Mouse (Mus musculus): ENCODE results near the gene Scfd2. TPM values are rescaled to one million over a fixed set of nuclear protein-coding genes. Genes with fewer than 3 reads are reported as not detected.

Gene Scfd2
- polyA plus RNA-seq, 1 experiment from 2014 or later = 17.1 TPM

GRCm38 (mm10) chr5:74482633-74483032 is 48.9 kb downstream of the Scfd2 start:
- Histone ChIP-seq H3K9me3 (replicated peaks) (no peaks in the 10 kb centered on the region), H3K9ac (no peak overlapping the region), H3K27ac (no peak overlapping the region; the same call in 1 of the 2 replicates), H3K36me3 (no peaks in the 10 kb centered on the region), H3K27me3 (no peaks in the 10 kb centered on the region), H3K4me2 (replicated peaks) (no peak overlapping the region), H3K4me1 (peaks cover 12% of the 10 kb centered on the region), H3K4me3 (no peak overlapping the region)
- ATAC-seq (ENCODE audit: low FRiP score) = peak; percentile 63; the same call in 1 of the 2 replicates
- WGBS = 26% methylated on average over 6 of the region's 6 CpGs

- no peak overlapping the region for H3K4me3 ChIP-seq
- H3K36me3 ChIP-seq = no peaks in the 10 kb centered on the region
- no peaks in the 10 kb centered on the region for H3K27me3 ChIP-seq
- H3K4me1 ChIP-seq = peaks cover 12% of the 10 kb centered on the region
- WGBS = 62% methylated on average over 3 of the region's 3 CpGs
- H3K4me2 ChIP-seq (replicated peaks) = no peak overlapping the region
- no peak overlapping the region for H3K27ac ChIP-seq
- ATAC-seq (ENCODE audit: low FRiP score) = no peak
- H3K9ac ChIP-seq = no peak overlapping the region
- H3K9me3 ChIP-seq (replicated peaks) = no peaks in the 10 kb centered on the region
These were observed 49.5 kb downstream of the Scfd2 start for GRCm38 (mm10) chr5:74482034-74482433.

- Histone ChIP-seq H3K27ac (no peak overlapping the region), H3K27me3 (no peaks in the 10 kb centered on the region), H3K9me3 (replicated peaks) (no peaks in the 10 kb centered on the region), H3K4me3 (no peak overlapping the region), H3K9ac (no peak overlapping the region), H3K4me1 (peaks cover 12% of the 10 kb centered on the region), H3K36me3 (no peaks in the 10 kb centered on the region), H3K4me2 (replicated peaks) (no peak overlapping the region)
- WGBS = 87% methylated on average over 4 of the region's 4 CpGs
- no peak for ATAC-seq (ENCODE audit: low FRiP score)
These were observed 51.1 kb downstream of the Scfd2 start for GRCm38 (mm10) chr5:74480409-74480808.

GRCm38 (mm10) chr5:74479947-74480346 is 51.6 kb downstream of the Scfd2 start:
- Histone ChIP-seq H3K4me3 (no peak overlapping the region), H3K4me2 (replicated peaks) (no peak overlapping the region), H3K4me1 (peaks cover 12% of the 10 kb centered on the region), H3K27me3 (no peaks in the 10 kb centered on the region), H3K9me3 (replicated peaks) (no peaks in the 10 kb centered on the region), H3K27ac (no peak overlapping the region), H3K9ac (no peak overlapping the region), H3K36me3 (no peaks in the 10 kb centered on the region)
- ATAC-seq (ENCODE audit: low FRiP score) = no peak
- WGBS = 87% methylated on average over 4 of the region's 4 CpGs

GRCm38 (mm10) chr5:74479157-74479556 is 52.4 kb downstream of the Scfd2 start:
- H3K9me3 ChIP-seq (replicated peaks) = no peaks in the 10 kb centered on the region
- H3K36me3 ChIP-seq = no peaks in the 10 kb centered on the region
- no peaks in the 10 kb centered on the region for H3K27me3 ChIP-seq
- H3K4me1 ChIP-seq = peaks cover 12% of the 10 kb centered on the region
- no peak overlapping the region for H3K9ac ChIP-seq
- WGBS = 76% methylated on average over 5 of the region's 5 CpGs
- no peak overlapping the region for H3K4me2 ChIP-seq (replicated peaks)
- H3K4me3 ChIP-seq = no peak overlapping the region
- no peak overlapping the region for H3K27ac ChIP-seq
- no peak for ATAC-seq (ENCODE audit: low FRiP score)

- Histone ChIP-seq H3K9me3 (replicated peaks) (no peaks in the 10 kb centered on the region), H3K27me3 (no peaks in the 10 kb centered on the region), H3K27ac (no peak overlapping the region), H3K4me3 (no peak overlapping the region), H3K36me3 (no peaks in the 10 kb centered on the region), H3K9ac (no peak overlapping the region), H3K4me2 (replicated peaks) (no peak overlapping the region), H3K4me1 (no peaks in the 10 kb centered on the region)
- ATAC-seq (ENCODE audit: low FRiP score) = no peak
- 80% methylated on average over 10 of the region's 10 CpGs for WGBS
These were observed 55.0 kb downstream of the Scfd2 start for GRCm38 (mm10) chr5:74476551-74476950.

GRCm38 (mm10) chr5:74473117-74473516 is 58.4 kb downstream of the Scfd2 start:
- 81% methylated on average over 11 of the region's 11 CpGs for WGBS
- H3K27me3 ChIP-seq = no peaks in the 10 kb centered on the region
- H3K4me1 ChIP-seq = no peaks in the 10 kb centered on the region
- no peak overlapping the region for H3K4me2 ChIP-seq (replicated peaks)
- H3K9me3 ChIP-seq (replicated peaks) = no peaks in the 10 kb centered on the region
- no peak for ATAC-seq (ENCODE audit: low FRiP score)
- no peak overlapping the region for H3K4me3 ChIP-seq
- no peak overlapping the region for H3K27ac ChIP-seq
- H3K9ac ChIP-seq = no peak overlapping the region
- no peaks in the 10 kb centered on the region for H3K36me3 ChIP-seq

- H3K27ac ChIP-seq = no peak overlapping the region
- H3K4me2 ChIP-seq (replicated peaks) = no peak overlapping the region
- no peaks in the 10 kb centered on the region for H3K36me3 ChIP-seq
- H3K9me3 ChIP-seq (replicated peaks) = no peaks in the 10 kb centered on the region
- H3K4me1 ChIP-seq = no peaks in the 10 kb centered on the region
- no peaks in the 10 kb centered on the region for H3K27me3 ChIP-seq
- H3K4me3 ChIP-seq = no peak overlapping the region
- 89% methylated on average over 3 of the region's 3 CpGs for WGBS
- no peak overlapping the region for H3K9ac ChIP-seq
- ATAC-seq (ENCODE audit: low FRiP score) = no peak
These were observed 60.7 kb downstream of the Scfd2 start for GRCm38 (mm10) chr5:74470819-74471218.

GRCm38 (mm10) chr5:74469620-74470019 is 61.9 kb downstream of the Scfd2 start:
- Histone ChIP-seq H3K4me3 (no peak overlapping the region), H3K27ac (no peak overlapping the region), H3K27me3 (no peaks in the 10 kb centered on the region), H3K9ac (no peak overlapping the region), H3K9me3 (replicated peaks) (no peaks in the 10 kb centered on the region), H3K36me3 (no peaks in the 10 kb centered on the region), H3K4me2 (replicated peaks) (no peak overlapping the region), H3K4me1 (no peaks in the 10 kb centered on the region)
- no peak for ATAC-seq (ENCODE audit: low FRiP score)
- WGBS = 73% methylated on average over 1 of the region's 1 CpGs

GRCm38 (mm10) chr5:74467753-74468152 is 63.8 kb downstream of the Scfd2 start:
- WGBS = 66% methylated on average over 3 of the region's 3 CpGs
- H3K27me3 ChIP-seq = no peaks in the 10 kb centered on the region
- no peak overlapping the region for H3K4me2 ChIP-seq (replicated peaks)
- no peak overlapping the region for H3K4me3 ChIP-seq
- no peaks in the 10 kb centered on the region for H3K9me3 ChIP-seq (replicated peaks)
- no peak overlapping the region for H3K27ac ChIP-seq
- no peak overlapping the region for H3K9ac ChIP-seq
- no peaks in the 10 kb centered on the region for H3K36me3 ChIP-seq
- ATAC-seq (ENCODE audit: low FRiP score) = no peak
- no peaks in the 10 kb centered on the region for H3K4me1 ChIP-seq

GRCm38 (mm10) chr5:74456759-74457158 is 74.8 kb downstream of the Scfd2 start:
- WGBS = 97% methylated on average over 2 of the region's 2 CpGs
- Histone ChIP-seq H3K4me3 (no peak overlapping the region), H3K27ac (no peak overlapping the region), H3K4me2 (replicated peaks) (no peak overlapping the region), H3K9me3 (replicated peaks) (no peaks in the 10 kb centered on the region), H3K27me3 (no peaks in the 10 kb centered on the region), H3K4me1 (no peaks in the 10 kb centered on the region), H3K9ac (no peak overlapping the region), H3K36me3 (no peaks in the 10 kb centered on the region)
- no peak for ATAC-seq (ENCODE audit: low FRiP score)

- Histone ChIP-seq H3K36me3 (no peaks in the 10 kb centered on the region), H3K4me3 (no peak overlapping the region), H3K27me3 (no peaks in the 10 kb centered on the region), H3K4me1 (peaks cover under 1% of the 10 kb centered on the region; the same call in 1 of the 2 replicates), H3K9ac (no peak overlapping the region), H3K27ac (no peak overlapping the region), H3K9me3 (replicated peaks) (no peaks in the 10 kb centered on the region), H3K4me2 (replicated peaks) (no peak overlapping the region)
- WGBS = 90% methylated on average over 6 of the region's 6 CpGs
- no peak for ATAC-seq (ENCODE audit: low FRiP score)
These were observed 75.9 kb downstream of the Scfd2 start for GRCm38 (mm10) chr5:74455510-74456269.

GRCm38 (mm10) chr5:74455094-74455493 is 76.5 kb downstream of the Scfd2 start:
- Histone ChIP-seq H3K4me3 (no peak overlapping the region), H3K4me1 (peaks cover 6% of the 10 kb centered on the region), H3K9me3 (replicated peaks) (no peaks in the 10 kb centered on the region), H3K27me3 (no peaks in the 10 kb centered on the region), H3K36me3 (no peaks in the 10 kb centered on the region), H3K27ac (no peak overlapping the region), H3K9ac (no peak overlapping the region), H3K4me2 (replicated peaks) (no peak overlapping the region)
- WGBS = 79% methylated on average over 9 of the region's 9 CpGs
- ATAC-seq (ENCODE audit: low FRiP score) = no peak
